Mouse (Mus musculus) mesoderm, embryonic 11.5 days (tissue): ENCODE results near the gene Gpr143.
A peak's percentile ranks its signal among the peaks of the same experiment; 100 is the strongest.
"Not testable (repeated sequence)": the region's sequence is repeated elsewhere in the genome, so short reads cannot be mapped to it uniquely, and the experiment has no call there.

Source experiments
- DNase-seq: peaks from one replicate; pipeline ENCODE4 v3.0.0-alpha.2; 2012; ENCODE audit warnings: low read depth, low spot score

Gene Gpr143

GRCm38 (mm10) chrX:152781720-152782403 is at the start of gene Gpr143:
Gene Gpr143, plus strand, starts transcription at chrX:152781921.
- DNase-seq = peak; percentile 13

- no peak for DNase-seq
These were observed 46.4 kb upstream of the Gpr143 start for GRCm38 (mm10) chrX:152735283-152735682.

- DNase-seq = no peak
These were observed 43.5 kb upstream of the Gpr143 start for GRCm38 (mm10) chrX:152738191-152738590.

GRCm38 (mm10) chrX:152738759-152739368 is 42.9 kb upstream of the Gpr143 start:
- no peak for DNase-seq

GRCm38 (mm10) chrX:152743642-152744041 is 38.1 kb upstream of the Gpr143 start:
- DNase-seq = no peak

- DNase-seq = no peak
These were observed 35.8 kb upstream of the Gpr143 start for GRCm38 (mm10) chrX:152745925-152746324.

GRCm38 (mm10) chrX:152755819-152756218 is 25.9 kb upstream of the Gpr143 start:
- no peak for DNase-seq

GRCm38 (mm10) chrX:152756293-152756692 is 25.4 kb upstream of the Gpr143 start:
- DNase-seq = no peak

- DNase-seq = no peak
These were observed 19.3 kb upstream of the Gpr143 start for GRCm38 (mm10) chrX:152762437-152762836.

- no peak for DNase-seq
These were observed 18.9 kb upstream of the Gpr143 start for GRCm38 (mm10) chrX:152762855-152763254.

- peak; percentile 22 for DNase-seq
These were observed 17.6 kb upstream of the Gpr143 start for GRCm38 (mm10) chrX:152764171-152764570.

GRCm38 (mm10) chrX:152768891-152769599 is 12.7 kb upstream of the Gpr143 start, which contains the start of gene Shroom2:
Gene Shroom2, minus strand, starts transcription at chrX:152769465.
- peak; percentile 22 for DNase-seq

GRCm38 (mm10) chrX:152769600-152770157 is 12.0 kb upstream of the Gpr143 start:
- DNase-seq = peak; percentile 75

GRCm38 (mm10) chrX:152788129-152788528 is 6.4 kb downstream of the Gpr143 start:
- no peak for DNase-seq

- DNase-seq = no peak
These were observed 6.9 kb downstream of the Gpr143 start for GRCm38 (mm10) chrX:152788611-152789010.

GRCm38 (mm10) chrX:152805317-152805716 is 23.6 kb downstream of the Gpr143 start:
- DNase-seq = no peak

GRCm38 (mm10) chrX:152813339-152813738 is 31.6 kb downstream of the Gpr143 start:
- DNase-seq = no peak

- DNase-seq = peak; percentile 4
These were observed 37.3 kb downstream of the Gpr143 start for GRCm38 (mm10) chrX:152818996-152819395.

GRCm38 (mm10) chrX:152831003-152831550 is 49.4 kb downstream of the Gpr143 start:
- not testable (repeated sequence) for DNase-seq

- DNase-seq = peak; percentile 50
These were observed 53.2 kb downstream of the Gpr143 start for GRCm38 (mm10) chrX:152834940-152835339.

- DNase-seq = no peak
These were observed 73.5 kb downstream of the Gpr143 start for GRCm38 (mm10) chrX:152855076-152855772.
